Mouse (Mus musculus) megakaryocyte-erythroid progenitor cell, adult 5-6 weeks (primary cell): Measurements from ENCODE around the gene Prpf19. TPM values are rescaled to one million over a fixed set of nuclear protein-coding genes. Genes with fewer than 3 reads are reported as not detected.

ENCODE experiments used
- ATAC-seq: replicated peaks from 2 replicates; pipeline ENCODE4 v1.8.0; 2016; ENCODE audit warnings: mild to moderate bottlenecking, inconsistent platforms; ENCODE audit not compliant: severe bottlenecking, poor library complexity, low FRiP score, low TSS enrichment
- total RNA-seq, 2 experiments: library from RNA; stranded (forward) in 1 of 2; stranded (reverse) in 1 of 2; fragments of 200-1000, 215-1000 nt in 1 of 2; fragments of >200 nt in 1 of 2; fragmentation: Nextera tagmentation in 1 of 2; gene quantifications; 2 replicates each; pipeline ENCODE4 v1.2.3; 2014 to 2017

Prpf19 gene
- total RNA-seq, 2 experiments from 2014 or later: 148 to 393 TPM

GRCm38 (mm10) chr19:10881426-10882154, 13.4 kb upstream of the Prpf19 start, which contains the start of gene Tmem109:
TSS of gene Tmem109 (minus strand) at chr19:10882001.
- ATAC-seq: peak; percentile 88

DNA sequence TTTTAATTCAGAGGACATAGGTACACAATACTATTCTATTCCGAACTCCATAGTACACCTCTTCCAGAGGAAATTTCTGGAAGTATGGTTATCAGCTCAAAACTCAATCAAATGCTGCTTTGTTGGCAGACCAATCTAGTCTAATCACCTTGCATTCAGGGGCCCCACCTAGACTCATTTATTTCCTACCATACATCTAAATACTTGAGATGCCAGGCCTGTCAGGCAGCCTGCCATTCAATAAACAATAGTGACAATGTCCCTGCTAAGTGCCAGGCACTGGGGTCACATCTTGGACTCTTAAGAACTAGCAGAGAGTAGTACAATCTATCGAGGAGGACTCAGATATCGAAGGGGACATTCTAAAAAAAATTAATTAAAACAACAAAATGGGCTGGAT, 2.8 kb upstream of the Prpf19 start:
- no peak for ATAC-seq

DNA sequence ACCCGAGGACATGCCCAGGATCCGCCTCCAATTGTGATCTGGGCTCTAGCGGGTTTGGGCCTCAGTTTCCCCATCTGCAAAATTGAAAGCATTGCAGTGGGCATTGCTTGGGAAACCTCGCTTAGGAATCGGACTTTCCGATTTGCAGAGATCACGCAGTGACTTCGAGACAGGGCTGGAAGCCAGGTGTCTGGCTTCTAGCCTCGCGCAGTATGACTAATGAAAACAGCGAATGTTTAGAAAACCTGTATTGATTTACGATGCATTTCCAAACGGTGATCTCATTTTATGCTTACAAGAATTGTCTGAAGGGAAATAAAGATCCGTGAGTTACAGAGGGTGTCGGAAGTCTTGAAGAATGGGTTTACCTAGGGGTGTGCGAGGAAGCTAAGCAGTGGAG, 677 bp downstream of the Prpf19 start:
- 0 out of 2 replicates have a peak, but pooled peaks have one; percentile 18 for ATAC-seq

DNA sequence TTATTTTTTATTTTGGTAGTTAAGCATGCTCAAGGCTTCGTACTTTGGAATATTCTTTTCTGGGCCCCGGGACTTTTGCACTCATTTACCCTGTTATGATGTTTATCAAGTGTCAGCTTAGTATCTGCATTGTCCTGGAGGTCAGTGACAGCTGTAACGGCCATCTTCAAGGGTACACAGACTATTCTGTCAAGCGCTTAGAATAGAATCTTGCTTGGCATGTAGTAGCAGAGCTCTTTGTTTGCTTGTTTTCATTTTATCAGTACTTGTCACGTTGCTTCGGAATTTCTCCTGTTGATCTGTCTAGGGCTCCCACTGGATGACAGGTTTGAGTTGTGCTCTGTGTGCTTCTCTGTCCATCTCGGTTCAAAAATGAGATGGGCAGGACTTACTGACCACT, 1.8 kb downstream of the Prpf19 start:
- no peak for ATAC-seq

DNA sequence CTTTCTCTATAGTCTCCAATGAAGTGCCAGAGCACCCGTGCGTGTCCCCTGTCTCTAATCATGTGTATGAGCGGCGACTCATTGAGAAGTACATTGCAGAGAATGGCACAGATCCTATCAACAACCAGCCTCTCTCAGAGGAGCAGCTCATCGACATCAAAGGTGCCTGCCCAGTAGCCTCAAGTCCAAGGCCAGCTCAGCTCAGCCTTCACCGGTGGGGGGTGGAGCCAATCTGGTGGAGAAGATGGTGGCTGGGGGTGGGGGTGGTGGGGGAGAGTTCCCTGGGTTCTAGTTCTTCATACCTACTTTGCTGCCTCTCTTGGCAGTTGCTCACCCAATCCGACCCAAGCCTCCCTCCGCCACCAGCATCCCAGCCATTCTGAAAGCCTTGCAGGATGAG, 2.5 kb downstream of the Prpf19 start:
- no peak for ATAC-seq

GRCm38 (mm10) chr19:10900315-10900714, 5.3 kb downstream of the Prpf19 start:
- no peak for ATAC-seq

- no peak for ATAC-seq
Observed at GRCm38 (mm10) chr19:10901046-10901445, 6.0 kb downstream of the Prpf19 start.

DNA sequence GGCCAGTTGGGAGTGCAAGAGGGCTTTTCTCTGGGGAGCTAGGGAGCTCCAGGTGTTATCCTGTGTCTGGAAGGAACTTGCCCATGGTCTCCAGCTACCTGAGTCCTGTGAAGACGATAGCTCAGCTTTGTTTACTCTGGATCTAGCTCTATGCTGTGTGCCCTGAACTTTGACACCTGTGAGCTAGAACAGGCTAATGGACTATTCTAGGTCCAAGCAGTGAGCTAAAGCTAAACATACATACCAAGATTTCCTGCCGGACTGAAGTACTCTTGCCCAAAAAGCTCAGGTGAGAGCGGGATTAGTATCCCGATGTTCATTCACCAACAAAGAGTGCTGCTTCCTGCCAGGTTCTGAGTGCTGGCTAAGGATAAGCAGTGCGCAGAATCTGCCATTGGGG, 9.5 kb downstream of the Prpf19 start:
- no peak for ATAC-seq

DNA sequence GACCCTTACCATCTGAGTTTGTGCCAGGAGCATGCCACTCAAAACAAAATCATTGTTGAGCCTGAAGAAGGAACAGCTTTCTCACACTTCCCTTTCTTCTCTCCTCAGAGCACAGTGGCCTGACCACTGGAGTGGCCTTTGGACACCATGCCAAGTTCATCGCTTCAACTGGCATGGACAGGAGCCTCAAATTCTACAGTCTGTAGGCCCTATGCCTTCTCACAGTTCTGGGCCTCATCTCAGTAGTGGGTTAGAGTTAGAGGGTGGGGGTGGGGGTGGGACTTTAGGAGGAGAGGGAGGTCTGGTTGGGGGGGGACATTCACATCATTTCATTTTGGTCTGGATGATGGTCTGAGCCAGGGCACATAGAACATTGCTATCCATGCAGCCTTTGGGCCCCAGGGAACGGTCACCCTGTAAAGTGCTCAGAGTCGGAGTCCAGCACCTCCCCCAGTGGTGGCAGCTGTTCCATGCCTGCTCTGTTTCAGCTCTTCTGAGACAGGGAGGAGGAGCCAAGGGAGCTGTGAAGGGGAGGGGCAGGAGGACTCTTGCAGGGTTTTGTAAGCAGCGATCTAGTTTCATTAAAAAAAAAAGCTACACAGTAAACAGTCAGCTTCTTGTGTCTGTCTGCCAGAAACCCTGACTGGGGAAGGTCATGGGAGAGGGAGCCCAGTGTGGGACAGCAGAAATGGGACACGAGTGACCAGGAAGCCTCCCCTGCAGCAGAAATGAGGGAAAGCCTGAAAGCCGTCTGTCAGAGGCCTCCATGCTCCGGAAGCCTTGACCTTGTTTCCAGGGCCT, 10.1 kb downstream of the Prpf19 start:
- ATAC-seq: no peak

DNA sequence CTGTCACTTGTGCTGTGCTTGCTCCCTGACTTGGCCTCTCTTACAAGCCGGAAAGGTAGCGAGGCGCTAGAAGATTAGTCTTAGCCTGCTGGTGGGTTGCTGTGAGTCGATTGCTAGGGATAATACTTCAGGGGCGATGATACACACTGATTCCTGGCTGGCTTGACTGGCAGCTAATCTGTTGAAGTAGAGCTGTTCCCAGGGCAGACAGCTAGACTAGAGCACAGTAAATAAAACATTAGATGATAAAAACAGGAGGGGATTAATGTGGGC, 10.6 kb downstream of the Prpf19 start:
- no peak for ATAC-seq

DNA sequence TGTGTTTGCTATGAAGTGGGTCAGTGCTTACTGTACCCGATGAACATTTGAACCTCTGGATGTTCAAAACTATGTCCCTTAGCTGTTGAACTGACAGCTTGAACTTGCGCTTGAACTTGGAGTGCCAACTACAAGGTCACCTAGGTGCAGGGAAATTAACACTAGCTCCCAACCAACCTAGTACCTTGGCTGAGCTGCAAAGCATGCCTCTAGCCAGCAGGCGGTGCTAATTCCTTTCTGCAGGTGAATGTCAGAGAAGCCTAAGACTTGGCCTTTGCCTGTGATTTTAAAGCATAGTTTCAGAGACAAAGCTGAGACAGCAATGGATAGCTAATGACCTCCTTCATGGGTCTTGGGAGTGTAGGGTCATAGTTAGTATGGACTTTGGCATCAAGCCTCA, 12.9 kb downstream of the Prpf19 start:
- ATAC-seq: peak; percentile 66

- ATAC-seq: no peak
Observed at GRCm38 (mm10) chr19:10909087-10909721, 14.2 kb downstream of the Prpf19 start.

DNA sequence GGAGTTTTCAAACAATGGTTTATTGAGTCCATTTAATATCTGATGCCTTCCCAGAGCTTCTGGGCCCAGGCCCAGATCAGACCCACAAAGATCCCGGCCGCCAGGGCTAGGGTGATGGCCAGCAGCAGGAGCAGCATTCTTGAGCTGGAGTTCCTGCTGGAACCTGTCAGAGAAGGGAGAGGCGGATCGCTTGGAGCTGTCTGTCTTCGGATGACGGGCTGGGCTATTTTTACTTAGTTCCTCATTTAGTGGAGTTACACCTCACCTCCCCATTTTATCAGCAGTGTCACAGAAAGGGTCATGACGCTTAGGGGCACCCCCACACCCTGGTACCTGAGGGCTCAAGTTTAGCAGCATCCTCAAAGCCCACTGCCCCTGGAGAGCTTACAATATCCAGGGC, 19.3 kb downstream of the Prpf19 start:
- ATAC-seq: peak; percentile 31; the same call in 1 of the 2 replicates

- no peak for ATAC-seq
Observed at GRCm38 (mm10) chr19:10914870-10915269, 19.8 kb downstream of the Prpf19 start.

GRCm38 (mm10) chr19:10916506-10916905, 21.5 kb downstream of the Prpf19 start:
- no peak for ATAC-seq

- ATAC-seq: no peak
Observed at GRCm38 (mm10) chr19:10918321-10918991, 23.4 kb downstream of the Prpf19 start.

DNA sequence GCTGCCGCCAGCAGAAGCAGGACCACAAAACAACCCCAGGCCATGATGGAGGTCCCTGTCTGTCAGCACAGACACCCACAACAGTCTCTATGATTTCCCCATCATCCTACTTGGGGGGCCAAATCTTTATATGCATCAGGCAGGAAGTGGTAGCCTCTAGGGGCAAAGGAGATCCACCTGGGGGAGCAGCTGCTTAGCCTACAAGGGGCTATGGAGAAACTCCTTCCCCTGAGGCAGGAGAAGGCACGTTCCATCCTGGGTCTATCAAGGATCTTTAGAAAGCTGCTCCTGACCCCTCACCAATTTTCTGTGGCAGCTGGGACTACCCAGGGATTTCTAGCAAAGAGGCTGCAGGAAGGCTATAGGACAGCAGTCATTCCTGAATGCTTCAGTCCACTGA, 25.5 kb downstream of the Prpf19 start, which contains the start of gene Zp1:
Gene Zp1, minus strand, starts transcription at position 101 of the 400 bp plus-strand sequence.
- no peak for ATAC-seq

GRCm38 (mm10) chr19:10921058-10921457, 26.0 kb downstream of the Prpf19 start:
- no peak for ATAC-seq

DNA sequence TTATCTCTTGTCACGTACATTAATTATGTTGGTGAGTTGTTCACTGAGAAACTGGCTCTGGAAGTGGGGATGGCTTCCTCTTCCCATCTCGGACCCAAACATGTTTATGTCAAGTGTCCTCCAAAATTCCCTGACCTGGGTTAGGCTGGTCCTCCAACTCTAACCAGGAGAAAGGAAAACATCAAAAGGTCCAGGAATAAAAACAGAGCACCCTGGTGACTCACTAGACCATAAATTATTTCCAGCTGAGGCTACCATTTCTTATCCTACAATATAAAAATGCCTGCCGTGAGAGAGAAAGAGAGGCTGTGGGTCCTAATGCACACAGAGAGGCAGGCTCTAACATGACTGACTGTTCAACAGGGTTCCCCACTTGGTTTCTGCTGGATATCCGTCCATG, 29.2 kb downstream of the Prpf19 start:
- no peak for ATAC-seq

DNA sequence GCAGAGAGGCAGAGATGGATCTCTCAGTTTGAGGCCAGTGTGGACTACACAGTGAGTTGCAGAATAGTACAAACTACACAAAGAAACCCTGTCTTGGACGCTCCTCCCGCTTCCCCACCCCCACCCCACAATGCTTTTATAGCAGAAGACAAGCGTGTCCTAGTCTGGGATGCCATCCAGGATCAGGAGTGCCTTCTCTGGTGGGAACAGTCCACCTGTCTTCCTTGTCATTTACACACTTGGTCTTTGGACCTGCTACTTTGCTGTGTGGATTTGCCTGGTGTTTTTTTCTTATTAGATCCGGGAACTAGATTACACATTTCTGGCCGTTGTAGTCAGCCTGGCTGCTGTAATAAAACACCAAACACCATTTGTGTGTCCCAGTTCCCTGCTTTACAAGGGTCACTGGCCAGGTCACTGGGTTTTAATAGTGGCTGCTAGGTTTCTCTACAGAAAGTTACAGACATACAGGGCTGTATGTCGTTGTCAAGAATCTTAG, 31.1 kb downstream of the Prpf19 start:
- no peak for ATAC-seq
